Mouse (Mus musculus): ENCODE results near the gene Lyve1.

- TF ChIP-seq CTCF (IDR thresholded peaks at IDR 0.05; ENCODE audit: control insufficient read depth, insufficient read depth, insufficient replicate concordance, low read depth, low read length) (no peak), POLR2A (IDR thresholded peaks at IDR 0.05; ENCODE audit: control insufficient read depth, low read depth, low read length) (no peak)
Measured at GRCm38 (mm10) chr7:110860129-110860528, 2.9 kb downstream of the Lyve1 start.

Data from testis, adult 2 months (tissue).